Mouse (Mus musculus) retina, embryonic 14.5 days (tissue): ENCODE measurements around the gene Gpr107.

ENCODE experiments used
- DNase-seq: peaks from one replicate; pipeline ENCODE4 v3.0.0-alpha.2; 2015; ENCODE audit warnings: low spot score

The Gpr107 gene

DNA sequence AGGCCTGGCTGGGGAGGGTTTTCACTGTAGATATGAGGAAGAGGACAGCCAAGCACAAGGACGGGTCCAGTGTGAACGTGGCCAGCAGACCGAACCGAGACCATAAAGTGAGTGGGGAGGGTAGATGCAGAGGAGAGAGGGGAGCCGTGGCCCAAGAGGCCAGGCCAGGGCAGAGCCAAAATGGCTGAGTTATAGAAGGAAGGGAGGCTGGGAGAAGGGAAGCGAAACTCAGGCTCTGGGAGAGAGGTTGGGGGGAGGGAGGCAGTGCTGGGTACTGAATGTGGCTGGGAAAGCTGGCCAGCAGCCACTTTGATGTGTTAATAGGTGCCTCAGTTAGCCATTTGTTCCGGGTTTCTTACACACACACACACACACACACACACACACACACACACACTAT lies 24.9 kb upstream of the Gpr107 start:
- no peak for DNase-seq

DNA sequence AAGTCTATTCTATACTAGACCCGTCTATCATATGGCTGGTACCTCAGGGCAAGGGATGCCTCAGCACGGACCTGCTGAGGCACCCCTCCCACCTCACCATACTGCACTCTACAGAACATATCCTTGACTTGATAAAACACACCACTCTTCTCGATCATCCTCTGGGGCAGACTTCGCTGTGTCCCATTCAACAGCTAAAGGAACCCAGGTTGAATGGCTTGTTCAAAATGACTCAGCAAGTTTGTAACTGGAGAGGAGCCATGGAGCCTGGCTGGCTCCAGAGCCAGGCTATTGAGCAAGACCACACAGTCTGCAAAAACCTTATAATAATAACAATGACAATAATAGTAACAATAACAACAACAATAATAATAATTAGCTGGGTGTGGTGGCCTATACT lies 24.2 kb upstream of the Gpr107 start:
- no peak for DNase-seq

DNA sequence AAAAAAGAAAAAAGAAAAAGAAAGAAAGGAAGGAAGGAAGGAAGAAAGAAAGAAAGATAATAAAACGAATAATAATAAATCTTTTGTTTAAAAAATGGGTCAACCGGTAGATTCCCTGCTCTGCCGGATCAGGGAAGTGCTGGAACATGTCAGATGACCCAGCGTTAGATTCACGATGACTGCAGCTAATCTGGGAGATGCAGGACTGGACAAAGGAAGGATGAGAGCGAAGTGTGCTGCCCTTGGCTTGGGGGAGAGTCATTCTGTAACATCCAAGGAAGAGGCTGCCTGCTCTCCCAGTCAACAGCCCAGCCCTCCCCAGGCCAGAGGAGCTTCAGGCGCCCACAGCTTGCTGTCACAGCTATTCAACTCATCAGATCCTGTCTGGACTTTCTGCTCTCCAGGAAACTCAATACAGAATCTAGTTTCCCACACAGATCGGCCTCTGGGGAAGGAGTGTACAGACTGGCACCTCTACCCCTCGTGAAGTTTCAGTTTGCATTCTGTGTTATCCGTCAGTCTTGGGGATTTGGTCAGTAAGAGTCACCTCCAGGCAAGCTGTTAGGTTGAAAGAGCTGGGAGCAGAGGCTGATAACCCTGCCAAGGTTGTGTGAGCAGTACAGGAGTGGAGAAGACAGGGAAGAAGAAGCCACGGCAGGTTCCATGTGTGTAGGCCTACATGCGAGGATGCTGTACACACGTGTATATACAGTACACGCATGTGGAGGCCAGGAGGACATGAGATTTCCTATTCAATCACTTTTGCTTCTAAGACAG lies 22.2 kb upstream of the Gpr107 start:
- DNase-seq: no peak

DNA sequence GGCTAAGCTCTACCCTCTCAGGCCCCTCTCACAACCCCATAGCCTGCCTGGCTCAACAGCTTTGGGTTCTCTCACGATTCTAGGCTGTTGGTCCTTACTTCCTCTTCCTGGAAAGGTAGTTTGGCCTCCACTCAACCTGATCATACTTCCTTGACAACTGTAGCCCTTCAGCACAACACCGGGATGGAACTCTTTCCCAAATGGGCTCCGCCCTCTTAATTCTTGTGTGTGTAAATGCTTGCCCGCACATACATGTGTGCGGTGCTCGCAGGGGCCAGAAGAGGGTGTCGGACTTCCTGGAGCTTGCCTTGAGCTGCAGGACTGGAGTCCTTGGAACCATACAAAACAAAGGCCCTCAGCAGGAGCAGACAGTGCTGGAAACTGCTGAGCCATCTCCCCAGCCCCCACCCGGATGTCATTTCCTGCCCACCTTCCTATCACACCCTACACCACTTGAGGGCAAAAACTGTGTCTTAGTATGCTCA lies 21.3 kb upstream of the Gpr107 start:
- no peak for DNase-seq

DNA sequence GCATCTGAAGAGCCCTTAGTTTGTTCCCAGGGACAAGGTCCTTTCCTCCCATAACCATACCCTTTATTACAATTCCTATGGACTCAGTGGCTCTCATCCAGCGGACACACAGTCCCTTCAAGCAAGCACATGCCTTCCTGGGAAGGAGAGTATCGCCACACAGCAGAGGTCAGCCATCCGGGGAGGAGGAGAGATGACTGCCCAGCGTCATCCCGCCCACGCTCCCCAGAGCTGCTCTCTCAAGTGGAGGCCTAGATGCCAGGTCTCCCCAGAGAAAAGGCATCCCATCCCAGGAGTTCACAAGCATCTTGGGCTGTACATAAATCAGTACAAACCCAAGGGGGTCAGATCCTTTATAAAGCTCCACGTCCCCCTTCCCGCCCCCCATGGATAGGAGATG lies 19.4 kb upstream of the Gpr107 start:
- no peak for DNase-seq

DNA sequence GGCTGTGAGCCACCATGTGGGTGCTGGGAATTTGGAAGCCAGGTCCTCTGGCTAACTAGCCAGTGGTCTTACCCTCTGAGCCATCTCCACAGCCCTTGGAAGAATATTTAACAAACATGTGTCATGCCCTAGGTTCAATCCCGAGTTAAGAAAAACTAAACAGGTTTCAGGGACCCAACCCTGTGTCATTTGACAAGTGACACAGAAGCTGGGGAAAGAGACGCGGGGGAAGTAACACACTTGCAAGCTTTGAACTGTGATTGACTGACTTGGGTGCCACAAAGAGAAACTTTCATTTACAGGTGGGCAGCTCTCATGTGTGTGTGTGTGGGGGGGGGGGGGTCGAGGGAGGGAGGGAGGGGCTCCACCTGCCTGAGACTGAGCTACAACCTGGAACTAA lies 18.1 kb upstream of the Gpr107 start:
- DNase-seq: no peak

DNA sequence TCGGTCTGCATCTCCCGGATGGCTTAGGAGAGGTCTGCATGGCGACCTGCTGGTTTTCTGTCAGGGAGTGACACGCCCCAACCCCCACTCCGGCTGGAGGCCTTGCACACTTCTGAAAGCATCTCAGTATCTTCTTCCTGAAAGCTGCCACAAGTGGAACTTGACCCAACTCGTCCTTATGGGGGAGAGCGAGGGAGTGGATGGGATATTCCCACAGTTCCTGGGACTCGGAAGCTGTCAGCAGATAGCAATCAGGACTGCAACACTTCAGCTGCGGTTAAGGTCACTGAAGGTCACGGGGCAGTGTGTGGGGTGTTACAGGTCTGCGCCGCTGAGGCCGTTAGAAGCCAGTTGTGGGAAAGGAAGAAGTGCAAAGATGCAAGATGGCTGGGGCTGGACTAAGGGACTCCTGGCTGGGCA lies 16.6 kb upstream of the Gpr107 start:
- no peak for DNase-seq

DNA sequence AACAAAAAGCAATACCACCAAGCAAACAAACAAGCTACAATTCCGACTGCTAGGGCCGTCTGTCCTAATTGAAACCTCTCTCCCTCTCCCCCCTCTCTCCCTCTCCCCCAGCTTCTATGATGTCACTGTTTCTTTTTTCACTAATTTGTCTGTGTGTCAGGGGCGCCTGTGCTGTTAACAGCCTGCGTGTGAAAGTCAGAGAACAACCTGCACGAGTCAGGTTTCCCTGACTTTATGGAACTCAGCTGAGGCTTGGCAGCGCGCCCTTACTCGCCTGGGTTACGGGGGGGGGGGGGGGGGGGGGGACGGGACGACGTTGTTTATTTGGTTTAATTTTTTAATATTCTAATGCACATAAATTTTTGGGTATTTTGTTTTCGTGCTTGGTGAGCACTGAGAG lies 15.8 kb upstream of the Gpr107 start:
- no peak for DNase-seq

DNA sequence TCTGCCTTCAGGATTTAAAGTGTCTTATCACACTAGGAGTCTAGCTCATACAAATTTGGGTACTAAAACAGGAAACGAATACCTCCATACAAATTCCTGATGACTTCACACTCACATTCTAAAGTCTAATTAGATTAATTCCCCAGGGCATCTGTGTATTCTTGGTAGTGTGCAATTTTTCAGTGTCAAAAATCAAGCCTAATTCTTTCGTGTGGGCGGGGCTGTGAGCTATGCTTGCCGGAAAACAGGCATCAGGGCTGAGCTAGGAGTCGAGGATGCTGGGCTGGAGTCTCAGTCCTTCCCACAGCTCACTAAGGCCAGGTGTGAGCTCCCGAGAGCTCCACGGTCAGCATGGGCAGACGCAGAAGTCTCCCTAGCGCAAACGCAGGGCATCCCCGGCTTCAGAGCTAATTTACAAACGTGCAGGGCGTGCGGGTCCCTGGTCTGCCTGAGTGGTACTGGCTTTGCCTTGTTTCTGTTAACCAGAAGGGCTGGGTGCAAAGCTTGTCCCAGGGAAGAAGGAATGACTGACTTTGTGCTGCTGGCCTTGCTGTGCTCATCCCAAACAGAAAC lies 15.0 kb upstream of the Gpr107 start:
- DNase-seq: no peak

DNA sequence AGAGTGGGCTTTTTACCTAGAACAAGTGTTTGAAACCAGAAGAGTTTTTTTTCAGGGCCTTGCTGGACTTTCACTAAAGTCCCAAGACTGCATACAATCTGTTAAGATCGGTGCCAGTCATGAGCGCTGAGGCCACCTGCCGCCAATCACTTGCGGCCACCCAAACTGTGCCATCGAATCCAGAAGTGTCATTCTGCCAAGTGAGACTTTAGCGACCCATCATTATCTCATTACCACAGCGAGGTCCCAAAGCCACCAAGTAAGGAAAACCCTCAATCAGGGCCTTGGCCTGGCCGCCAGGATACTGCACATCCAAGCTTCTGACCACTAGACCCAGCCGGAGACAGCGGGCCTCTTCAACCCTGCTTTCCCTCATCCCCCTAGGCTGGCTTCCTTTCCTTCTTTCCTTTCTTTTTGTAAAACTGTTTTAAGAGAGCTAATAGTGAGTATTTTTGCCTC lies 12.9 kb upstream of the Gpr107 start:
- DNase-seq: no peak

DNA sequence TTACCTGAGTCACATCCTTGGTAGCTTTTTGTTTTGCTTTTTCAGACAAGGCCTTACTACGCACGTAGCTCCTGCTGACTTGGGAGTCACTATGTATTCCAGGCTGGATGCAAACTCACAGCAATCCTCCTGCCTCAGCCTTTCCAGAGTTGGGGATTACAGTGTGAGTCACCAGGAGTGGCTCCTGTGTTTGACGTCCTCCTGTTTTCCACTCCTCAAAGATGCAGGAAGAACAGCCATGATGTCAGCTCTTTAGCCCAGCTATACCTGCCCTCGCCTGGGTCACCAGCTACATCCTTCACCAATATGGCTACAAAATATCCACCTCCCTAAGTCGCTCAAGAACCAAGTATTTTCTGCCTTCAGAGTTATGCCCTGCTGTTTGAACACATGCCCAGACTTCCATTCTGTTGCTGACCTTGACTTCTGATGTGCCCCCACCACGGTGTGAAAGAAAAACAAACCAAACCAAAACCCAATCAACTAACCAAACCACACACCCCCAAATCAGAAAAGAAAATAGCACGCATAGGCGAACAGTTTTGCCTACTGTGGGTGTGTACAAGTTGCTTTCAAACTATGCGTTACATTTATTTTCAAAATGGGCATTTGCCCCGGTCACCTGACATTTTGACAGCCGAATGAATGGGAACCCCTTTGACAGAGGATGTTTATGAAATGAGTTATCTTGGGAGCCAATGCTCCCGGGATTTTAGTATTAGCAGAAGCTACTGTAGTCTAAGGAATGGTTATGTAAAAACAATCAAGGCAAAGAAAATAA lies 11.9 kb upstream of the Gpr107 start:
- DNase-seq: no peak

DNA sequence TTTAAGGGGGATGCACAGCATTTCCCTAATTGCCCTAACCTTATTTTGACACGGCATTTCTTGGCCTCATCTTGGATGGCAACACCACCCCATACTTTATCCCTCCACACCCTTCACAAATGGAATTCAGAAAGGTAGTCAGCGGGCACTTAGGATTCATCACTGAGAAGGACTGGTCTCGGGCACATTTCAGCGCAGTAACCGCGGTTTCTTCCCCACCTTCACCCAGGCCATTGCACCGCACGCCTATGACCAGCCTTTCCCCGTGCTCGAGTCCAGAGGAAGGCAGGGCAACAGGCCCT lies 11.4 kb upstream of the Gpr107 start:
- DNase-seq: no peak

DNA sequence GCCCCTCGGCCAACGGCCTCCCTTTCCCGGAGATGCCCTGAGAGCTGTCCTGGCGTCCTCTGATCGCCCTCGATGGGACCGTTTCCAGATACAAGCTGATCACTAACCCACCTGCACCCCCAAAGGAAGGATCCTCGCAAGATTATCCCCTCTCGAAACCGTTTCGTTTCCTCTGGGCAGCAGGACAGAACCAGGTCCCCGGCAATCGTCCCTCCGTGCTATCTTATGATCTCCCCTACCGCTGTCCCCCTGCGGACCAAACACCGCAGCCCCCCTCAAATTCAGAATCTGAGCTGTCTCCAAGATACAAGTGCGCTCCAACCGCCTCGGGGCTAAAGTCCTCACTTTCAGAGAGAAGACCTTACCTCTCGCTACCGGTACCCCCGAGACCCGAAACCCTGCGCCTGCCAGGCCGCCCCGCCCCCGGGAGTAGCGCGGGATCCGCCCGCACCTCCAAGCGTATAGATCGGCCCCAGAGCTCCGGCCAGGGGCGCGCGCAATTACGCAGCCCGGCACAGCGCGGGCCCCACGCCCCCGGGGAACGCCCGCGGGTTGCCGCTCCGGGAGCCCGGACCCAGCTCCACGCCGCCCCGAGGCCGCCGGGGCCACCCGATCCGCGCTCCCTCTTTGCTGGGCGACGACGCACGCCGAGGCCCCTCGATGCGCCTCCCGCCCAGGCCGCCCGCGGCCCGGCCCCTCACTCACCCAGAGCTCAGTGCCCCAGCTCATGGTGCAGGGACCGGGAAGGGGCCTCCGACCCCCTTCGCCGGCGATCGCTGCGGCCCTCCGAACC lies 10.8 kb upstream of the Gpr107 start:
- DNase-seq: peak; percentile 44

DNA sequence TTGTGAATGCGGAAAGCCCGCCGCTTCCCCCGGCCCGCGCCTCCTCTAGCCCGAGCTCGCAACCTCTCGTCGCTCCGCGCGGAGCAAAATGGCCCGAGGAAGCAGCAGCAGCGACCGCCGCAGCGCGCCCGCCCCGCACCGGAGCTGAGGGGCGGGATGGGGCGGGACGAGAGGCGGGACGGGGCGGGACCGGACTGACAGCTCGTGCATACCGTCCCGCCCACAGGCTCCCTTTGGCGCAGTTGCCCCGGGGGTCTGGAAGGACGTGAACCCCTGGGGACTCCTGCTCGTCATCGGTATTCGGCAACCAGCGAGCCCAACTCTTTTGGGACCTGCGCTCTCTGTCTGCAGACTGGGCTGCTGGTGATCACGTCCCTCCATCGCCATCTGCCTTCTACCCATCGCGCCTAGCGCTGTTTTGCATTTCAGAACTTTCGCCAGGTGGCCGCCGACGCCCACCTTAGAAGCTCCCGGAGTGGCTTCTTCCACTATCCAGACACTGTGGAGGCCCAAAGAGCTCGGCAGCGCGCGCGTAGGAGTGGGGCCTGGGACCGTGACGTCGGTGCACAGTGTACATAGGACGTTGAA lies 10.2 kb upstream of the Gpr107 start, which contains the start of gene Fnbp1:
Fnbp1 (minus strand) TSS at position 142 of the 588 bp plus-strand sequence.
- peak; percentile 84 for DNase-seq

DNA sequence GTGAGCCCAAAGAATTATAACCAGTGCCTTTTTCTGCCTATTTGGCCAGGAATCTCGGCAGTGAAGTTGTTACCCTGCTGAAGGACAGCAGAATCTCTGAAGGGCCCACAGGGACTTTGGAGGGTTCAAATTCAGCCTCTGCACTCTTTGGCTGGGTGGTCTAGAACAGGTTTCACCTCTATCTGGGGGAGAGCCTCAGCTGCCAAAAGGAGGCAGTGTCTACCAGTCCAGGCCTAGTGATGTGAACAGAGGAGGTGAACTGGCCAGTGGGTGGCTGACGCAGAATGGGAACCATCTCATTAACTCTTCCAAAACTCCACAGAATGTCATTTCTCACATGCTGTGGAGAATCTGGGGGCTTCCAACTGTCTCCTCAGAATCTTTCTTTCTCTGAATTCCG lies 9.6 kb upstream of the Gpr107 start:
- DNase-seq: no peak

DNA sequence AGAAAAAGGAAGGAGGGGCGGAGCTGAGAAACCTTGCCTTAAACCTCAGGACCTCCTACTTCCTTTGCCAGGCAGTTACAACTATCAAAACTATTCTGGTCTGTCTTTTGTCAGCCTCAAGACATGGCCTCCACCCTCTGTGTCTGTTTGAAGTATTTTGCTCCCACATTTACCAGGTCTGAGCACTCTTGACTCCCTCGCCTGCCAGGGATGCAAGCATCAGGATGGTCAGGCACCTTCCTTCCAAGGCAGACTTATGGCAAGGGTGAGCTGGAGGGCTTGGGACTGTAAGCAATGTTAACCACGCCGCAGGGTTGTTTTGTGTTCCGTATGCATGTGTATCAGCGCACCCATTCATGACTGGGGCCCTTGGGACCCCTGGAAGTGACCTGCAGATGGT lies 8.8 kb upstream of the Gpr107 start:
- no peak for DNase-seq

DNA sequence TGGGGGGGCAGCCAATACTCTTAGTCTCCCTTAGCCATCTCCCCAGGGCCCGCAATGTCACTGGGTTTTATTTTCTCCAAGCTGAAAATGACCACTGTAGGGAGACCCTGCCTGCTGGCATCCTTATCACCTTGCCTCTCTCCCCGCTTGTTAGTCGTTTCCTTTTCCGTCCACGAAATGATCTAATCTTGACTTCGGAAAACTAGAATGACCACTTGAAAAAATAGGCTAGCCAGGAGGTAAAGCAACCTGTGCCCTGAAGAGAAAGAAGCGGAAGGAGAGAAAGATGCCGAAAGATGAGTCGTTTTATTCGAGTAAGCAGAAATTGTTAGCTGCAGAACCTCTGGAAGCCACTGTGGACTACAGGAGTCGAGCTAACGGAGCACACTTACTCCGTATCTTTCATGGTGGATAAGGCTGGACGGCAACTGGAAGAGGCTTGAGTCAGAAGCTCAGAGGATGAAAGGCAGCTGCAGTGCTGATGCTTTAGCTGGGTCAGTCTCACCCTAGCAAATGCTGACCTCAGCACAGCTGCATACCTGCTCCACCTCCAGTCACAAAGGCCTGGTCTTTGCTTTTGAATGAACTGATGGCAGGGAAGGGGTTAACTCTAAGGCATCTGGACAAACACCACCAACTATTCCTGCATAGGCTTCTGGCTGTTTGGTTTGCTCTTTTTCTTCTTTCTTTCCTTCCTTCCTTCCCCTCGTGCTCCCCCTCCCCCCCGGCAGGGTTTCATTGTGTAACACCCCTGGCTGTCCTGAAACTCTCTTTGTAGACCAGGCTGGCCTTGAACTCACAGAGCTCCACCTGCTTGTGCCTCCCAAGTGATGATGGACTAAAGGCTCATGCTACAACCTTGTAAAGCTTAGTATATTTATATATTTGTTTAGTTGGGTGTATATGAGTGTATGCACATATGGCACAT lies 8.1 kb upstream of the Gpr107 start:
- no peak for DNase-seq

DNA sequence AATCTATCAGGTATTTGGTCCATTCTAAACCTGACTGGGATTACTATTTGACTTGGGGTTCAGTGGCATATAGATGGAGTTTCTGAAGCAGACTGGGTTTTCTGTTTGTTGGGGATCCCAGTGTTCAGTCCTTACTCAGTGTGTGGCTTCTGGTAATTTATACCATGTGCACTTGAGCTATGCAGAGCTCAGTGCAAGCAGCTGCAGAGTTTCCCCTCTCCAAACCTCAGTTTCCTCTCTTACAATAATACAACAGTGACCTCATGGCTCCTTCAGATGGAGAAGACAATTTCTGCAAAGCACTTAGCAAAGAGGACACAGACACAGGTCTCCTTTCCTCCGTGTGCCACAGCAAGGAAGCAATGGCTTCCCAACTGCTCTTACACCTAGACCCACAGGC lies 7.2 kb upstream of the Gpr107 start:
- no peak for DNase-seq

DNA sequence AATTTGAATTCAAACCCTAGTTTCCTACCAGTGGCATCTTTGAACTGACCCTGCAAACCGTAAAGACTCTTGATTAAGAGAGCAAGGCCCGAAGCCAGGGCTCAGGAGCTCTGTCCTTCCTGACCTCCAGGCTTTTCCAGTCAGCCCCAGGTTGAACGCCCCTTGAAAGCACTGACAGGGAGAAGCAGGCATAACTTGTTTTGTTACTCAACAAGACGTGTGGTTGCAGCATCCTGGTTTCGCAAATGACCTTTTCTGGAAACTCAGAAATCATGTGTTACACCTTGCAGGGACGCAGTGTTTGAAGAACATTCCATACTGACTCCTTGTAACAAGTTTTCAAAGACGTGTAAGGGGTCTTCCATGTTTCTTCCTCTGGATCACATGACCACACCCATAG lies 5.1 kb upstream of the Gpr107 start:
- DNase-seq: no peak

DNA sequence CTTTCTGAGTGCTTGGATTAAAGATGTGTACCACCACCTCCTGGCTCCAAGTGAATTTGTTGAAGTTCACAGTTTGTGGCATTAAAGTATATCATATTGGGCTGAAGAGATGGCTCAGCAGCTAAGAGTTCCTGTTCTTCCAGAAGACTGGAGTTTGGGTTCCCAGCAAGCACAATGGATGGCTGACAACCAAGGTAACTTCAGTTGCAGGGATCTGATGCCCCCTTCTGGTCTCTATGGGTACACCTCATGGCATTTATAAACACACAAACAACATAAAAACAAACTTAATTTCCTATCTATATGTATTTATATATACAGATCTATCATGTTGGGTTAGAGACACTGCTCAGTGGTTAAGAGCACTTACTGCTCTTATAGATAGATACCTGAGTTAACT lies 1.4 kb upstream of the Gpr107 start:
- DNase-seq: peak; percentile 36

DNA sequence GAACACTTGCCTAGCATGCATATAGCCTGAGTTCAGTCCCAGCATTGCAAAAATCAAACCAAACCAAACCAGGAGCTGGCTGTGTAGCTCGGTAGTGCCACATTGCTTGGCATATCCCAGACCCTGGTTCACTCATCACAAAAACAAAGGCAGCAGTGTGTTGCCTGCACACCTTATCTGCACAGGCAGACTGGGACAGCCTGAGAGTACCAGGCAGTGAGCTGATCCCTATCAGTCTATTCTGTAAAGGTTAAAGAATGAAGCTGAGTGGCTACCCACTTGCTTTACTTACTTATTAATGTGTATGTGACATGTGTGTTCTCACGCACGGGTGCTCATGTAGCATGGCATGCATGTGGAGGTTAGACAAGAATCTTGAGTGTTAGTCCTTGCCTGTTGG lies 4.7 kb downstream of the Gpr107 start:
- no peak for DNase-seq
